Mouse (Mus musculus) lung, adult 2 months (tissue): ENCODE measurements around the gene Hspa4.

ENCODE experiments used
- CTCF ChIP-seq: fragments of 200-500 bp; IDR thresholded peaks from 2 replicates; pipeline ENCODE4 v1.5.1; 2011; ENCODE audit warnings: mild to moderate bottlenecking, low read length, control low read depth; ENCODE audit not compliant: insufficient read depth
- POLR2A ChIP-seq: fragments of 200-500 bp; IDR thresholded peaks from 2 replicates; pipeline ENCODE4 v1.6.1; 2011; ENCODE audit warnings: low read depth, mild to moderate bottlenecking, control low read depth, low read length, borderline replicate concordance; ENCODE audit errors: extremely low read depth

DNA sequence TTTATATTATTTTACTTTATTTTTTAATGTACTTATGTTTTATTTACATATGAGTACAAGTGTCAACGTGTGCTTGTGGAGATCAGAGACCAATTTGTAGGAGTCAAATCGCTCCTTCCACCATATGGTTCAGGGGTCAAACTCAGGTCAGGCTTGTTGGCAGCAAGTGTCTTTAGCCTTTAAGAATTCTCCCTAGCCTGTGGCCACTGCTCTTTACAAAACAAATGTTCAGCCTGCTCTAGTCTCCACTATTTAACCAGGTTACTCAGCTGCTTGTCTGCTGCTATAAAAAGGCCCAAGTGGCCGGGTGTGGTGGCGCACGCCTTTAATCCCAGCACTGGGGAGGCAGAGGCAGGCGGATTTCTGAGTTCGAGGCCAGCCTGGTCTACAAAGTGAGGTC is 17.8 kb upstream of the Hspa4 start:
- no peak for TF ChIP-seq POLR2A
- no peak for TF ChIP-seq CTCF
